Mouse (Mus musculus): ENCODE results near the gene March11. TPM values are rescaled to one million over a fixed set of nuclear protein-coding genes. Genes with fewer than 3 reads are reported as not detected.

Gene March11
- polyA plus RNA-seq, 1 experiment from 2014 or later = 0.24 TPM

- no peak for ATAC-seq
- Histone ChIP-seq H3K4me2 (replicated peaks) (no peak overlapping the region), H3K4me3 (replicated peaks) (no peak overlapping the region), H3K4me1 (replicated peaks) (no peaks in the 10 kb centered on the region), H3K27ac (no peak overlapping the region), H3K36me3 (no peaks in the 10 kb centered on the region), H3K9ac (no peak overlapping the region), H3K27me3 (replicated peaks) (no peaks in the 10 kb centered on the region), H3K9me3 (no peaks in the 10 kb centered on the region)
- 86% methylated on average over 1 of the region's 1 CpGs for WGBS
Observed at GRCm38 (mm10) chr15:26327157-26327556, 18.3 kb downstream of the March11 start.

- no peak for ATAC-seq
Observed at GRCm38 (mm10) chr15:26335791-26336190, 26.9 kb downstream of the March11 start.

GRCm38 (mm10) chr15:26337775-26338174 lies 28.9 kb downstream of the March11 start:
- H3K4me3 ChIP-seq (replicated peaks) = no peak overlapping the region
- H3K36me3 ChIP-seq = no peaks in the 10 kb centered on the region
- WGBS = 80% methylated on average over 2 of the region's 2 CpGs
- no peak overlapping the region for H3K27ac ChIP-seq
- H3K4me2 ChIP-seq (replicated peaks) = no peak overlapping the region
- H3K27me3 ChIP-seq (replicated peaks) = no peaks in the 10 kb centered on the region
- H3K9ac ChIP-seq = no peak overlapping the region
- no peak for ATAC-seq
- H3K4me1 ChIP-seq (replicated peaks) = no peaks in the 10 kb centered on the region
- no peaks in the 10 kb centered on the region for H3K9me3 ChIP-seq

More at GRCm38 (mm10) chr15:26335791-26336190, 26.9 kb downstream of the March11 start:
- H3K9me3 ChIP-seq = no peaks in the 10 kb centered on the region
- H3K4me2 ChIP-seq (replicated peaks) = no peak overlapping the region
- H3K27ac ChIP-seq = no peak overlapping the region
- H3K27me3 ChIP-seq (replicated peaks) = no peaks in the 10 kb centered on the region
- no peaks in the 10 kb centered on the region for H3K36me3 ChIP-seq
- 89% methylated on average over 3 of the region's 3 CpGs for WGBS
- H3K9ac ChIP-seq = no peak overlapping the region
- no peak overlapping the region for H3K4me3 ChIP-seq (replicated peaks)
- H3K4me1 ChIP-seq (replicated peaks) = no peaks in the 10 kb centered on the region

- H3K4me3 ChIP-seq (replicated peaks) = no peak overlapping the region
- no peaks in the 10 kb centered on the region for H3K4me1 ChIP-seq (replicated peaks)
- H3K9me3 ChIP-seq = no peaks in the 10 kb centered on the region
- no peak overlapping the region for H3K27ac ChIP-seq
- no peaks in the 10 kb centered on the region for H3K36me3 ChIP-seq
- no peak for ATAC-seq
- no peaks in the 10 kb centered on the region for H3K27me3 ChIP-seq (replicated peaks)
- no peak overlapping the region for H3K9ac ChIP-seq
- 59% methylated on average over 4 of the region's 4 CpGs for WGBS
- no peak overlapping the region for H3K4me2 ChIP-seq (replicated peaks)
Observed at GRCm38 (mm10) chr15:26338343-26338742, 29.5 kb downstream of the March11 start.

GRCm38 (mm10) chr15:26340490-26340889 lies 31.6 kb downstream of the March11 start:
- Histone ChIP-seq H3K36me3 (no peaks in the 10 kb centered on the region), H3K4me1 (replicated peaks) (no peaks in the 10 kb centered on the region), H3K4me3 (replicated peaks) (no peak overlapping the region), H3K4me2 (replicated peaks) (no peak overlapping the region), H3K9ac (no peak overlapping the region), H3K27me3 (replicated peaks) (no peaks in the 10 kb centered on the region), H3K9me3 (no peaks in the 10 kb centered on the region), H3K27ac (no peak overlapping the region)
- WGBS = 81% methylated on average over 11 of the region's 11 CpGs
- ATAC-seq = no peak

- Histone ChIP-seq H3K27me3 (replicated peaks) (no peaks in the 10 kb centered on the region), H3K9ac (no peak overlapping the region), H3K36me3 (no peaks in the 10 kb centered on the region), H3K4me1 (replicated peaks) (no peaks in the 10 kb centered on the region), H3K4me3 (replicated peaks) (no peak overlapping the region), H3K27ac (no peak overlapping the region), H3K4me2 (replicated peaks) (no peak overlapping the region), H3K9me3 (no peaks in the 10 kb centered on the region)
- ATAC-seq = peak; percentile 59; the same call in 1 of the 2 replicates
- 80% methylated on average over 6 of the region's 6 CpGs for WGBS
Observed at GRCm38 (mm10) chr15:26340966-26341365, 32.1 kb downstream of the March11 start.

DNA sequence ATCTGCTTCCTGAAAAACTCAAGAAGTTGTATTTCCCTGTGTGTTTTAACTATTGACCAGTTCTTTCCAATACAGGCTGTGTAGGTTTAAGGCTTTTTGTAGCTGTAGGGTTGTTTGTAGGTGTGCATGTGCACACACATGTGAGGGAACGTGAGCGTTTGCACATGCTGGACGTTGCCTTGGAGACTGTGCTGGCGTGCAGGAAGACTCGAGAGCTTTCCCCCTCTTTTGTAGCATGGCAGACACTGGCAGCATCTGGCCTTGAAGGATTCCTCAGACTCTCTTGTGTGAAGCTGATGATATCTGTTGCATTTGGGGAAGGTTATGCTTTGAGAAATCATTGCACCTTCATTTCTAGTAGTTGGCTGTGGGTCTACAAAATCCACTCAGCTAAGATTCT lies 35.5 kb downstream of the March11 start:
- Histone ChIP-seq H3K9ac (no peak overlapping the region), H3K27ac (no peak overlapping the region), H3K4me1 (replicated peaks) (no peaks in the 10 kb centered on the region), H3K9me3 (no peaks in the 10 kb centered on the region), H3K36me3 (no peaks in the 10 kb centered on the region), H3K4me2 (replicated peaks) (no peak overlapping the region), H3K27me3 (replicated peaks) (no peaks in the 10 kb centered on the region), H3K4me3 (replicated peaks) (no peak overlapping the region)
- ATAC-seq = no peak
- WGBS = 89% methylated on average over 5 of the region's 5 CpGs

- Histone ChIP-seq H3K4me2 (replicated peaks) (no peak overlapping the region), H3K4me1 (replicated peaks) (no peaks in the 10 kb centered on the region), H3K27me3 (replicated peaks) (no peaks in the 10 kb centered on the region), H3K36me3 (no peaks in the 10 kb centered on the region), H3K9ac (no peak overlapping the region), H3K27ac (no peak overlapping the region), H3K9me3 (no peaks in the 10 kb centered on the region), H3K4me3 (replicated peaks) (no peak overlapping the region)
- ATAC-seq = no peak
Observed at GRCm38 (mm10) chr15:26353656-26354055, 44.8 kb downstream of the March11 start.

DNA sequence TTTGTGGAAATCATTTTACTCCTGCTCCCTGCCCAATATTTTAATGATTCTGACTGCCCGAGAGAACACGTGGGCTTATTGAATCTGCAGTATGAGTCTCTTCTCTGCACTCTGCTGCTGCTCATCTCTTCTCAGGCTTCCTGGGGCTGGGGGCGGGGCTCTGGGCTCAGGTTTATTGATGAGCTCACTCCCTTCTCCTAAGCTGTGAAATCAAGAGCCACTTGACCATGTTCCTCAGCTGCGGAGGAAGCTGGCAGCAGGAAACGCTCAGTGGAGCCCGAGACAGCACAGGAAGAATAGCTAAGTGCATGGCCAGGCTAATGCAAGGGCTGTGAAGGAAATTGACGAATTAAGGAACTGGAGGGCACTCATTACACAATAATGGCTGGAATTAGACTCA lies 56.5 kb downstream of the March11 start:
- H3K27me3 ChIP-seq (replicated peaks) = no peaks in the 10 kb centered on the region
- peak; percentile 61; the same call in 1 of the 2 replicates for ATAC-seq
- no peak overlapping the region for H3K4me3 ChIP-seq (replicated peaks)
- no peak overlapping the region for H3K27ac ChIP-seq
- no peaks in the 10 kb centered on the region for H3K9me3 ChIP-seq
- 0 out of 2 replicates have a peak, but pooled peaks cover 2% of the 10 kb centered on the region for H3K4me1 ChIP-seq (replicated peaks)
- H3K9ac ChIP-seq = no peak overlapping the region
- 13% methylated on average over 7 of the region's 7 CpGs for WGBS
- no peaks in the 10 kb centered on the region for H3K36me3 ChIP-seq
- no peak overlapping the region for H3K4me2 ChIP-seq (replicated peaks)

GRCm38 (mm10) chr15:26366511-26366910 lies 57.7 kb downstream of the March11 start:
- no peak overlapping the region for H3K4me3 ChIP-seq (replicated peaks)
- H3K4me2 ChIP-seq (replicated peaks) = no peak overlapping the region
- H3K27me3 ChIP-seq (replicated peaks) = no peaks in the 10 kb centered on the region
- 0 out of 2 replicates have a peak, but pooled peaks cover 2% of the 10 kb centered on the region for H3K4me1 ChIP-seq (replicated peaks)
- H3K9ac ChIP-seq = no peak overlapping the region
- no peak for ATAC-seq
- no peak overlapping the region for H3K27ac ChIP-seq
- WGBS = 79% methylated on average over 5 of the region's 5 CpGs
- H3K9me3 ChIP-seq = no peaks in the 10 kb centered on the region
- H3K36me3 ChIP-seq = no peaks in the 10 kb centered on the region

GRCm38 (mm10) chr15:26373759-26374158 lies 64.9 kb downstream of the March11 start:
- Histone ChIP-seq H3K4me3 (replicated peaks) (no peak overlapping the region), H3K4me1 (replicated peaks) (no peaks in the 10 kb centered on the region), H3K9ac (no peak overlapping the region), H3K9me3 (no peaks in the 10 kb centered on the region), H3K27ac (no peak overlapping the region), H3K27me3 (replicated peaks) (no peaks in the 10 kb centered on the region), H3K36me3 (no peaks in the 10 kb centered on the region), H3K4me2 (replicated peaks) (no peak overlapping the region)
- 92% methylated on average over 5 of the region's 5 CpGs for WGBS
- no peak for ATAC-seq

DNA sequence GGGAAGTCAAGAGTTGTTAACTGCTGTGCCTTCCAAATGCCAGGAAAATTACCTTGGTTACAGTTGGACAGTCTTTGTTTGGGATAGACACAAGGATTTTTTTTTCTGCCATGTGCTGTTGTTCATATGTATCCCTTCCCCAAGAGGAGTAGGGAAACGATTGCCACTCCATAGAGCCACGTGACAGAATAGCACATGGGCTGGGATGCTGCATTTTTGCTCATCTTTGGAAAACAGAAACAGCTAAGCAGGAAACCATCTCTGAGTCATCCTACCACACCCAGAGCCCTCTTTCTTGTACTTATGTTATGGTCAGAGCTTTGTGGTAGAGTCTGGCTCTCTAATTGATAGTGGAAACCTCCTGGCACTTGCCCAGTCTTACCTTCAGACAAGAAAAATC lies 65.4 kb downstream of the March11 start:
- 94% methylated on average over 2 of the region's 2 CpGs for WGBS
- ATAC-seq = no peak
- no peaks in the 10 kb centered on the region for H3K27me3 ChIP-seq (replicated peaks)
- H3K9ac ChIP-seq = no peak overlapping the region
- no peak overlapping the region for H3K4me3 ChIP-seq (replicated peaks)
- no peaks in the 10 kb centered on the region for H3K4me1 ChIP-seq (replicated peaks)
- no peak overlapping the region for H3K27ac ChIP-seq
- no peaks in the 10 kb centered on the region for H3K9me3 ChIP-seq
- H3K4me2 ChIP-seq (replicated peaks) = no peak overlapping the region
- no peaks in the 10 kb centered on the region for H3K36me3 ChIP-seq

GRCm38 (mm10) chr15:26374946-26375345 lies 66.1 kb downstream of the March11 start:
- H3K36me3 ChIP-seq = no peaks in the 10 kb centered on the region
- H3K4me1 ChIP-seq (replicated peaks) = no peaks in the 10 kb centered on the region
- H3K27ac ChIP-seq = no peak overlapping the region
- H3K9me3 ChIP-seq = no peaks in the 10 kb centered on the region
- no peak overlapping the region for H3K9ac ChIP-seq
- ATAC-seq = peak; percentile 15; the same call in 1 of the 2 replicates
- H3K27me3 ChIP-seq (replicated peaks) = no peaks in the 10 kb centered on the region
- no peak overlapping the region for H3K4me3 ChIP-seq (replicated peaks)
- 83% methylated on average over 3 of the region's 3 CpGs for WGBS
- no peak overlapping the region for H3K4me2 ChIP-seq (replicated peaks)
